Mouse (Mus musculus): Measurements from ENCODE around the gene Tsc22d2. TPM values are rescaled to one million over a fixed set of nuclear protein-coding genes. Genes with fewer than 3 reads are reported as not detected.
"Not testable (repeated sequence)": the region's sequence is repeated elsewhere in the genome, so short reads cannot be mapped to it uniquely, and the experiment has no call there.

Gene Tsc22d2
- total RNA-seq, 2 experiments from 2014 or later = 22.5 to 28.3 TPM

DNA sequence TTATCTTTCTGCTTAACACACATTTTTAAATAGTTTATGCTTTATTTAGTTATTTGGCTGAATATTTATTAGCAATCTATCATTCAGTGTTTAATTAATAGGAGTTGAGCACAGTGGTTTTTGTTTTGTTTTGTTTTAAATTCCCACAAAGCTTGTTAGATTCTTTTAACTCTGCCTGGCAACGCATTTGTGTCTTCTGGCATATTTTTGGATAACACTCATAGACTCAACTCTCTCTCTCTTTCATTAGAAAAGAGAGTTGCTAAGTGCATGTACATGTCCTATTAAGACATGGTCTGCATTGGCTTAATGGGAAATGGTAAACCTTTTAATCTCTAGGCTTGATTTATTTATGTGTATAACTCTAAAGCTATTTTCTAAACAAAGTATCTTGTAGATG, 14.3 kb downstream of the Tsc22d2 start:
- no peak for DNase-seq

DNA sequence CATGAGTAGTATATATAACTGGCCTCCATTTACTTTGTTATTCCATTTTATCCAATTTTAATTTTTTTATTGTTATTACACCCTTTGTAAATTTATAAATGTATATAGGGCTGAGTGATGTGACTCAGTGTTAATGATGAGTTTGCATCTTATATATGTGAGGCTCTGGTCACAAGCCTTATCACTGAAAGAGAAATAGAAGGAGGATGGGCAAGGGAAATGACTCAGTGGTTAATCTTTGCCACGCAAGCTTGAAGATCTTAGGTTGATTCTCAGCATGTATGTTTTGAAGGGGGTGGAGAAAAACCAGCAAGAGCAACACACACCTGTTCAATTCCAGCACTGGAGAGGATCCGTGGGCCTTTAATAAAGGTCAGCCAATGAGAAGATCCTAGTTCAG, 19.9 kb downstream of the Tsc22d2 start:
- no peak for DNase-seq

DNA sequence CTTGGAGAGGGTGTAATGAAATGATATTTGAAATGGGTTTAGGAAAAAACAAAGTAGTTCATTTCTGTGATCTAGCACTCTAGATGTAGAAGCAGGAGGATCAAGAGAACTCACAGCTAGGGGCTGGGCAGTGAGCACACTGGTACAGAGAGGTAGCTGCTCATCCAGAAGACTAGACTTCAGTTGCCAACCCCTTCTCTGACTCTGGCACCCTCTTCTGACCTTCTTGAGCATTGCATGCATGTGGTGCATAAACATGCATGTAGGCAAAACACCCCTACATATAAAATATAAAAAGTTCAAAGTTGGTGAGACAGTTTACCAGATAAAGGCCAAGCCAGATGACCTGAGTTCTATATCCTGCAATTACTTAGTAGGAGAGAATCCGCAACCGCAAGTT, 33.7 kb downstream of the Tsc22d2 start:
- DNase-seq = no peak

DNA sequence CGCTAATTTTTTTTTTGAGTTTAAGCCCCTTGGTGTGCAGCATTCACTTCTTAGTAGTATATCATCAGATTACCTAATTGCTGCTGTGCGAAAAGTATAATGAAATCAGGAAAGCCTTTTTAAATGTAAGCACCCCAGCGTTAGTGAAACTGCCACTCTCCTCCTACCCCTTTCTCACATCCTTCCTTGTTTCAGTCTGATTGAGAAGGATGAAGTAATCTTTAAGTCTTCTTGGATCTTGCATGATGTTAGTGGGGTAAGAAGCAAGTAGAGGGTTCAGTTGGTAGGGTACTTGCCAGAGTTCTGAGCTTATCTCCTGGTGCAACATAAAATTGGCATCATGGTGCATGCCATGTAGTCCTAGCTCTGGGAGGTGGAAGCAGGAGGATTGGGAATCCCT, 35.0 kb downstream of the Tsc22d2 start:
- no peak for DNase-seq

DNA sequence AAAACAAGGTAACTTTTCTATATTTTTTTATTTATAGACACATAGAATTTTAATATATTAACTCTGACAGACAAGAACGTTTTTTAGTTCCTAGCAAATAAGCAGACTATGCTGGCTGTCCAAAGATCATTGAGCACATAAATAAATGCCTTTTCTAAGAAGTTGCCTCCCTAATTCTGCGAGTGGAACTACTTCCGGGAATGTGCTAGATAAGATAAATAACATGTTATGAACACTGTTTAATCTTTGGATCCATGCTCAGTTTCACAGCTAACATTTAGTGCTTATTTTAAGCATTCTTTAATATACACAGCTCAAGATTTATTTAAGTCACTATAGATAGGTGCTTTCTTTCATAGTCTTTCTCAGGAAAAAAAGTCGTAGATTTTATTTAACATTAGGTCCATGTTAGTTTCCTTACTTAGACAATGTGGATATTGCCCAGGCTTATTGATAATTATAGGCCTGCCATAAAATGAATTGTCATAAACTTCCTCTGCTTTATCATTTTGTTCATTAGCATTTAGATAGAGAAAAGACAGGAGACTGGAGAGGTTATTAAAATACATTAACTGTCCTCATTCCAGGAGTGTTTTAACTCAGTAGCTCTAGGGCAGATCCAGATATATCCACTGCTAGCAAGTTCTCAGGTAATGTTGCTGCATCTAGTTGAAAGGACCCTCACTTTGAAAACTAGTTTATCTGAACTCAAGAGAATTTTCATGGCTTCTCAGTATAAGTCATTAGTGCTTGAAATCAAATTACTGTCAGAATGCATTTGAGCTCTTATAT, 40.1 kb downstream of the Tsc22d2 start:
- DNase-seq = no peak

DNA sequence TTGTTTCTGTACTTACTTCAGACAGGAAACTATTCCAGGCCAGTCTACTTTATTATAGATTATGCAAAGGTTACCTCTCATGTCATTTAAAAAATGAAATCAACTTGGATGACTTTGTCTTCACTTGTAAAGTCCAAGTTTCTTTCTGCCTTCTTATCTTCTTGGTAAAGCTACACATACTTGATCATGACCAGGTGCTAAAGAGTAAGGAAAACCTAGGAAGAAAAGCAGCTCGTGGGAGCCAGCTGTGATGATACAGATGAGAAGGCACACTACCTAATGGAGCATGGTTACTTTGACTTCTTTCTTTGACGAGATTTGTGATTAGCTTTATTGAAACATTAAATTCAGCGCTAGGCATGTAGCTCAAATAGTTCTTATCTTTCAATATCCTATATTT, 40.7 kb downstream of the Tsc22d2 start:
- no peak for DNase-seq

DNA sequence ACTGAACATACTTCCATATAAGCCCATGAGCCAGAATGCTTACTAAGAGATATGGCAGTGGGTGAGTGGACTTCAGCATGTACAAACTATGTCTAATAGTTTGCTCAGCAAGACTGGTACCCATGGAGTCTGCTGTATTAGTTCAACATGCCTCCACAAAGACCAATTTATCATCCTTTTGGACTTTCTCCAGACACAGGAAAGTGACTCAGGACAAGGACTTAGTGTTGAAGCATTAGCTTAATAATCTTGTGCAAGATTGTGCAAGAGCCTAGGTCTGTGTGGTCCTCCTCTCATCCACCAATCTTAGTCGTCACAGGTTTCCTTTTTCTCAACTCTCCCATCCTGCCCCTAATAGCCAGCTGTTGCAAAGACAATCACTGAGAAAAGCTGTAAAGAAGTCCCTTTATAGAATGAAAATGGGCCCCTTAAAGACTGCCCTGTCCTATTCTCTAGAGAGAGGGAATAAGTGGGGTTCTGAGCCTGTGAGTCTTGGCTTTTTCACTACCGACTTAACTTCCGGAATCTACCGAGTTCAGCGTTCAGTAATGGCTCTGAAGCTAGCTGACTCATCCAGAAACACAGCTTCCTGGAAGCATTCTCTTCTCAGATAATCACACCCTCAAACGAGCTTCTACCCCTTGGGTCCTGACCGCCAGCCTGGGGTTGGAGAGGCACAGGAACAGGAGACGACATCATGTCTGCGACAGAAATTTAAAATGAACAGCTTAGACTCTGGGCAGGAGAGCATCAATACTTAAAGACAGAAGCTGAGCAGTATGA, 55.3 kb downstream of the Tsc22d2 start:
- no peak for DNase-seq

DNA sequence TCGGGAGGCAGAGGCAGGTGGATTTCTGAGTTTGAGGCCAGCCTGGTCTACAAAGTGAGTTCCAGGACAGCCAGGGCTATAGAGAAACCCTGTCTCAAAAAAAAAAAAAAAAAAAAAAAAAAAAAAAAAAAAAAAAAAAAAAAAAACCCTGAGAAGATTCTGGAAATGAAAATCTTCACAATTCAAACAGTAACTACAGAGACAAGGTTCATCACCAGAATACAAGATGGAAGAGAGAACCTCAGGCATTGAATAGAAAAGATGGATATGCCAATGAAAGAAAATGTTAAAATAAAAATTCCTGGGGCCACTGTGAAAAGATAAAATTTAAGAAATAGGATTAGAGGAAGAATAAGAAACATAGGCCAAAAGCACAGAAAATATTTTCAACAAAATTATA, 60.8 kb downstream of the Tsc22d2 start:
- not testable (repeated sequence) for DNase-seq

DNA sequence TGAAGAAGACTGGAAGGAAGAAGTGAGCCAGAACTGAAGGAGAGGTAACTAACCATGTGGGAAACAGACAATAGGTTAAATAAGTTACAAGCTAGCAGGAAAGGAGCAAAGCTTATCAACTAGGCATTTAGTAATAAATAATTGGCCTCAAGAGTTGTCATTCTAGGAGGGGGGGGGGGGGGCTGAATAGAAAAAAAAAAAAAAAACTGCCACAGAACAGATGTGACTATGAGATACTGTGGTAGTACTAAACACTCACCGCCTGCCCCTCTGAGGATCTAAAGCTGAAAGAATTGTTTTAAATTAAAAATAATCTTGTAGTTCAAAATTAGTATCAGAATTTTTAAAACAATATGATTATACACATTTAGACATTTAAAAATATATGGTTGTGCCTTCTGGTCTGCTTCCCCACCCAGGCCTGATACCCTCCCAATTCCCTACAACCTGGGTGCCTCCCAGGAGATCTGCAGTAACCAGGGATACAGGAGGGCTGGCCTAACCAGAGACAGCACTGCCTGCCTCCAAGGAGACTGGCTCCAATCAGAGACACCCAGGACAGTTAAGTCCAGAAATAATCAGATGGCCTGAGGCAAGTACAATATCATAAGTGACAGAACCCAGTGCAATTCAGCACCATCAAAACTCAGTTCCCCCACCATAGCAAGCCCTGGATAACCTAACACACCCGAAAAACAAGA, 64.4 kb downstream of the Tsc22d2 start:
- no peak for DNase-seq

DNA sequence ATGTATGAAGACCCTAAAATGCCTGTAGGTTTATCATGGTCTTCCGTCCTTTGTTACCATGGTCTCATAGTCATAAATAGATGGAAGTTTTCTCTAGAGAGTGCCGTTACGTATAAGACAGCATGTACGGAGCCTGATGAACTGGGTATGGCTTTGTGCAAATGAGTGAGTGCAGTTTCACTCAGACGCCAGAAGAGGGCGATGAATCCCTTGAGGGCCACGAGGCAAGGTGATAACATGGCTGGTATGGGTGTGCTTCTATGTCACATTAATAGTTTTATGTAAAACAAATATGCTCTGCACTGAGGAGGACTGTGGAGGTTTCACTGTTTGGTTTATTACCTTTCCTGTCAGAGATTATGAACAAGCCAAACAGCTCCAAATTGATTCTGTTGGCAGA, 71.4 kb downstream of the Tsc22d2 start:
- no peak for DNase-seq

DNA sequence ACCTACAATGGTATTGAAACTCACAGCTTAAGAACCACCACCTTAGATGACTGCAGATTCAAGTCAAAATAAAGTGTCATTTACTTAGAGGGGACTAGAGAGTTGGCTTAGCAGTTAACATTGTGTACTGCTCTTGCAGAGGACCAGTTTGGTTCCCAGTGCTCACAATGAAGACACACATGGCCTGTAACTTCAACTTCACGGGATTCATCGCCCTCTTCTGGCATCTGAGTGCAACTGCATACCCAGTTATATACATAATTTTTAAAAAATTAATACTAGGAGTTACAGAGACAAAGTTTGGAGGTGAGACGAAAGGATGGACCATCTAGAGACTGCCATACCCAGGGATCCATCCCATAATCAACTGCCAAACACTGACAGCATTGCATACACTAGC, 72.6 kb downstream of the Tsc22d2 start:
- DNase-seq = no peak

DNA sequence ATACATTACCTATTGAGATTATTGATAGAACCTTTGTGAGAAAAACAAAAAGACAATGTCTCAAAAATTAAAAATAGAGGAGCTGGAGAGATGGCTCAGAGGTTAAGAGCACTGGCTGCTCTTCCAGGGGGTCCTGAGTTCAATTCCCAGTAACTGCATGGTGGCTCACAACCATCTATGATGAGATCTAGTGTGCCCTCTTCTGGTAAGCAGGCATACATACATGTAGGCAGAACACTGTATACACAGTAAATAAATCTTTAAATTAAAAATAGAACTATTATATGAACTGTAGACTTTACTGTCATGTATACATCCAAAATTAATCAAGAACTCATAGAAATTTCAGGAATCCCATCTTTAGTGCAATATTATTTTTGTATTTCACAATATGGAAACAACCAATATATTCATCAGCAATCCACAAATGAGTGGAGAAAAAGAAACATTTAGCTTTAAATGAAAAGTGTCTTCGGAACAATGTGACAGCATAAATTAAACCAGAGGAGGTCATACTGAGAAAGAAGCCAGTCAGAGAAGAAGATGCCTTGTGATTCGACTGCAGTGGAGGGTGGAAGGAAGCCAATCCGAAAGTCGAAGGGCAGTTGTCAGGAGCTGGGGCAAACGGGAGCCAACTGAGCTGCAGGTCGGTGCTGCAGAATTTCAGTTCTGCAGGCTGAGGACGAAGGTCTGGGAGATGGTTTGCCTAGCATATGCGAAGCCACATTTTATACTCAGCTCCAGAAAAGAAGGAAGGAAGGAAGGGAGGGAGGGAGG, 73.7 kb downstream of the Tsc22d2 start:
- no peak for DNase-seq

DNA sequence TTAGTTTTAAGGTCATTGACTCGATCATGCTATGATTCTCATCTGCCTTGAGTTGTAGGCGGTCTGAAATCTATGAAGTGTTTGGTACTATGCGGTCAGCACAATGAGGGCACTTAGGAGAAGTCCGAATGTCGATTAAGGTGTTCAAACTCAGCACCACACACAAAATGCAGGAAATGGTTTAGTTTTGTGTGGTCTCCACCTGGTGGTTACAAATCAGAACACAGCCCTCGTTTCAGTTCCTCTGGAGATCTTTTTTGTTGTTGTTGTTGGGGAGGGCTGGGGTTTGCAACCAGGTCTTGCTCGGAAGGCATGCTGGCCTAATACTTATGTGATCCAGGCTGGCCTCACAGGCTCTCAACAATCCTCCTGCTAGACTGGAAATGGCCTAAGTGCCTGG, 76.3 kb downstream of the Tsc22d2 start:
- DNase-seq = no peak

DNA sequence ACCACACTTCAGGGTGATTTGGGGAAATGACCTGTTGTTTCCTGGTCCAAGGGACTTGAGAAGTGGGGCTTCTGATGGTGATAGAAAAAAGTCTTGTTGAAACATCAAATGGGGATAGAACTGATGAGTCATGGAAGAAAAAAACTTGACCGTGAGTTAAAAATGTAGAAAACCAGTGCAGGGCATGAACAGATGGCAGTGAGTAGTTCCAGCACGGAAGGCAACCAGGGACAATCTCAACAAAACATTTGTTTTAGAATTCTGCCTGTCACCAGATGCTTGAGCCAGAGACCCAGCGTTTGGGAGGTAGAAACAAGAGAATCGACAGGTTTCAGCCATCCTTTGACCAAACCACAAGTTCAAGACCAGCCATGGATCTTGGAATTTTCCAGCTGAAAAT, 79.1 kb downstream of the Tsc22d2 start:
- DNase-seq = no peak

DNA sequence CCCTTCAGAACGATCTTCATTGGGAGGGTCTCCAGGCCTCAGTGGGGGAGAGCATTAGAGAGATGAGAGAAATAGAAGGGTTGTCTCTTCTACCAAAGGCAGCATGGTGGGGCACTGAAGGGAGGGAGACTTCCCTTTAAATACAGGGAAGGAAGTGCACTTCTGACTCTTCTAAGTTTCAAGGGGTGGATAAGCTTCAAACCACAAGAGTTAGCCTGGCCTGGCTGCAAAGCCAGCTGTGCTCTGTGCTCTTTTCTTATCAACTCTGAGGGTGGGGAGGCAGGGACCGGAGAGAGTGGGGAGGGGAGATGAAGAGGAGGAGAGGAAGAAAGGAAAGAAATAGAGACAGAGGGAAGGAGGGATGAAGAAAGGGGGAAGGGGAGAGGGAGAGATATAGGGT, 87.4 kb downstream of the Tsc22d2 start:
- no peak for DNase-seq

DNA sequence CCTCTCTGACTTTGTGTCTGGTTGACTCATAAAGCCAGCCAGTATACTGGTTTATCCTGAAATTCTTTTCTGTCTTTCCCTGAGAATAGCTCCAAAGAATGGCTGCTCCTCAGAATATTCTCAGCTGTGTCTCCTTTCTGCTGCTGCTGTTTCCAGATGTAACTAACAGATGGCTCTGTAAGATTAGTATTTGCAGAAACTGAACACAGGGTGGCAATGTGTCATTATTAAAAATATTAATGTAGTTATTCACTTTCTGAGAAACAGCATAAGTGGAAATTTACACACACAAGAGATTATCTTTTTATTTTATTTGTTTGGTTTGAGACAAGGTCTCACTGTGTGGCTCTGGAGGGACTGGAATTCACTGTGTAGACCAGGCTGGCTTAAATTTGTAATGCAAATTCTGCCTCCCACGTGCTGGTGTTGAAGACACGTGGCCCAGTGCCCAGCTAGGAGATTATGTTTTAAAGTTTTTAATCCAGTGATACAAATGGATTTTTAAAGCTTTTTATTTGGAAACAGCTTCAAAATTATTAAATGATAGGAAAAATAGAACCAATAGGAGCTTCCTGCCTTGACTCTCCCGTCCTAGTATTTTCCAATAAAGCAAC, 89.3 kb downstream of the Tsc22d2 start:
- no peak for DNase-seq

DNA sequence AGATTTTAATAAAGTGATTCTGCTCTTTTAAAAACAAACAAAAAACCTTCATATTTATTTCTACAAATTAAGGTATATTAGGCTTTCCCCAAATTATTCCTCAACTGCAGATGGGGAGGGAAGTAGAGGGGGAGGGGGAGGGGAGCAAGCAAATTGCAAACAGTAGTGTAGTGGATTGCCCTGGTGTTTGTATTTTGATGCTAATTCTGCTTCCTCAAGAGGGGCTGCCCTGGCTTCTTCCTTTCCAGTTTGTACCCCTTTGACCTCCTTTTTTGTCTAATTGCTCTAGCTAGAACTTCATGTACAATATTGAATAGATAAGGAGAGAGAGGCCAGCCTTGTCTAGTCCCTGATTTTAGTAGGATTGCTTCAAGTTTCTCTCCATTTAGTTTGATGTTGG, 90.2 kb downstream of the Tsc22d2 start:
- no peak for DNase-seq

DNA sequence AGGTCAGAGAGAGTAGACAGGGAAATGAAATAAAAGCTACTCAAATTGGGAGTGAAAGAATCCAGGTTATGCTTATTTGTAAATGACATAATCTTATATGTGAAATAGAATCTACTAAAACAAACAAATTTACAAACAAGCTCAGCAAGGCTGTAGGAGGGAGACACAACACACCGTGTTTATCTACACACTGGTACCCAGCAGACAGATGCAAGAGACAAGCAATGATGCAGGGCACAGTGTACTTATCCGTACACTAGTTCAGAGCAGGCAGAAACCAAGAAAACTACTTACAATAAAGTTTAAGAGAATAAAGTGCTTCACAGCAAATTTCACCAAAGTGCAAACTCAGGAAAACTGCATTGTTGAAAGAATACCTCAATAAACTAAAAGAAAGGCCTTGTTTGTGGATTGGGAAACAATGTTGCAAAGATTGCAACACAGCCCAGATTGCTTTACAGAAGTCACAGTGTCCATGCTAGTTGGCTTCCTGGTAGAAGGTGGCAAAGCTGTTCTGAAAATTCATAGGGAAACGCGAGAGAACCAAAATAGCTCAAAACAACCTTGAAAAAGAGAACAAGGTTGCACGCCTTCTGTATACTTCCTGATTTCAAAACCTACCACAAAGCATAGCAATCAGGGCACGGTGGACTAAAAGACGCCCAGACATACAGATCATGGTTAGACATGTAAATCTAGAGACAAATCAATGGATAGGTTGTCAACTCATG, 93.7 kb downstream of the Tsc22d2 start:
- DNase-seq = no peak

DNA sequence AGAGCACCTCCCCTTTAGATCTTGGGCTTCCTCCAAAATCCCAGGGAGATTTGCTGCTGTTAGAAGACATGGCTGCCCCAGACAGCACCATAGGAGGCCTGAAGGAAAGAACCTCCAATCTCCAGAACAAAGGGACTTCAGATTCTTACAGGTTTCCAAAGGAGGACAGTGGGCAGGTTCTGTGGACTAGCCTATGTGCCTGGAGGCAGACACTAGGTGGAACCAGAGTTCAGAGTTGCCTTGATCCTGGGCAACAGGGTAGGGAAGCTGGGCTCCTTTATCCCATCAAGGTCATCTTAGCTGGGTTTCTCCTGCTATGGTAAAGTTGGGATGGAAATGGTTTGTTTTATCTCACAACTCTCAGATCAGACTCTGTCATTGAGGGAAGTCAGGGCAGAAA, 97.1 kb downstream of the Tsc22d2 start:
- no peak for DNase-seq

DNA sequence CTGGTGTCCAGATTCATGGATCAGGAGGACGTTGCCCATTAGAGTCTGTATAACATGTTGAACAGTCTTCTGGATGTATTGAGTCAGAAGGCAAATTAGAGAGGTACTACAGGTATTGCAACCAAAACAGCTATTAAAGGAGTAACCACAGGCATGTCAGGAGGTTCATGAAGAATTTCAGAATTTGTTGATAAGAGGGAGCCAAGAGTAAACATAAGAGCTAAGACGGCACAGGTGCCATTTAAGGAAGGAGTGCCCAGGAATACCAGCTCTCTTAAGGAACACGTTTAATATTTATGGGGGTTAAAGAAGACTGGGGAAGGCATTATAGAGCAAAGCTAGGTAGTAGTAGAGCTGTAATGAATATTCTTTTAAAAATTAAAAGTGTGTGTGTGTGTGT, 98.2 kb downstream of the Tsc22d2 start:
- DNase-seq = no peak

DNA sequence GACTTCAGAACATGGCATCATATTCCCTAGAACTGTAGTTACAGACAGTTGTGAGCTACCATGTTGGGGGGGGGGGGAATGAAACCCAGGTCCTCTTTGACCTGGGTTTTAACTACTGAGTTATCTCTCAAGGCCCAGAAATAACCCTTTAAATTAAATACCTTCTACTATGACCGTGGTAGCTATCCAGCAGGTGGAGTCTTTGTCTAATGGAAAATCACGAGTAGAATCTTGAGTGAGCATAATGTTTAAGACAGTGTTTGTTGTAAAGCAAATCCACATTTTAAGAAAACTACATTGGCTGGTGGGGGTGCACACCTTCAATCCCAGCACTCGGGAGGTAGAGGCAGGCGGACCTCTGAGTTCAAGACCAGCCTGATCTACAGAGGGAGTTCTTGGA, 99.0 kb downstream of the Tsc22d2 start:
- no peak for DNase-seq
